Mouse (Mus musculus) left cerebral cortex, postnatal 10 days (tissue): Measurements from ENCODE around the gene Aldh1a7. TPM values are rescaled to one million over a fixed set of nuclear protein-coding genes. Genes with fewer than 3 reads are reported as not detected.

Source experiments
- DNase-seq, 2 experiments: peaks; one replicate each; pipeline ENCODE4 v3.0.0; 2021 to 2022; ENCODE audit warnings: low spot score in 2 of 2, mixed read lengths in 1 of 2; ENCODE audit errors: extremely low spot score in 1 of 2
- intact Hi-C: fragments of 180-260 bp; cut with DNase I; formaldehyde crosslinking; loops from one replicate; pipeline ENCODE4 v1.15.1; 2025
- total RNA-seq, 2 experiments: library from RNA; stranded (reverse); gene quantifications; 2 replicates each; pipeline ENCODE4 v1.2.3; 2021

Aldh1a7 gene
- 1 to 10 TPM; 1.3 to 1.8 TPM for total RNA-seq

- DNase-seq = no peak
- intact Hi-C loops = no loop called here
Observed at GRCm38 (mm10) chr19:20727381-20727780, at the start of gene Aldh1a7. Gene Aldh1a7, minus strand, starts transcription at chr19:20727562.

- DNase-seq = no peak
- intact Hi-C loops = no loop called here
Observed at GRCm38 (mm10) chr19:20775681-20776080, 48.3 kb upstream of the Aldh1a7 start.

- DNase-seq = no peak
- intact Hi-C loops = no loop called here
Observed at GRCm38 (mm10) chr19:20773941-20774340, 46.6 kb upstream of the Aldh1a7 start.

DNA sequence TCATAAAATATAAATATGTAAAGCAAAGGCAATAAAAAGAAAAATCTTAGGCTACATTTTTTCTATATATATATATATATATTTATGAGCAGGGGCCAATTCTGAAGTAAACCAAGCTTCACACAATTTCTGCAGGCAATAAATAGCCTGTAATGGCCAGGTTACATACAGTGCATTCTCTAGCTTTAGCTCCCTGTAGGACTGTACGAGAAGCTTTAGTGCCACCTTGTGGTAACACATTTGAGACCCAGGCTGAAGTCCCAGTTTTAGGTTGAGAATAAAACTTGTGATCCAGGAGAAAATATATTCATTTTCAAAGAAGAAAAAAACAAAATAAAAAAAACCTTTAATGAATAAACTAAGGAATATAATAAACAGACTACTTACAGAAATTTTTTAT, 36.9 kb upstream of the Aldh1a7 start:
- intact Hi-C loops = loop anchor here (10.0 kb wide), 2 partner anchors 319 to 399 kb away; no protein-coding TSS in a partner anchor
- DNase-seq = peak in 1 of 2 experiments; percentile 44

DNA sequence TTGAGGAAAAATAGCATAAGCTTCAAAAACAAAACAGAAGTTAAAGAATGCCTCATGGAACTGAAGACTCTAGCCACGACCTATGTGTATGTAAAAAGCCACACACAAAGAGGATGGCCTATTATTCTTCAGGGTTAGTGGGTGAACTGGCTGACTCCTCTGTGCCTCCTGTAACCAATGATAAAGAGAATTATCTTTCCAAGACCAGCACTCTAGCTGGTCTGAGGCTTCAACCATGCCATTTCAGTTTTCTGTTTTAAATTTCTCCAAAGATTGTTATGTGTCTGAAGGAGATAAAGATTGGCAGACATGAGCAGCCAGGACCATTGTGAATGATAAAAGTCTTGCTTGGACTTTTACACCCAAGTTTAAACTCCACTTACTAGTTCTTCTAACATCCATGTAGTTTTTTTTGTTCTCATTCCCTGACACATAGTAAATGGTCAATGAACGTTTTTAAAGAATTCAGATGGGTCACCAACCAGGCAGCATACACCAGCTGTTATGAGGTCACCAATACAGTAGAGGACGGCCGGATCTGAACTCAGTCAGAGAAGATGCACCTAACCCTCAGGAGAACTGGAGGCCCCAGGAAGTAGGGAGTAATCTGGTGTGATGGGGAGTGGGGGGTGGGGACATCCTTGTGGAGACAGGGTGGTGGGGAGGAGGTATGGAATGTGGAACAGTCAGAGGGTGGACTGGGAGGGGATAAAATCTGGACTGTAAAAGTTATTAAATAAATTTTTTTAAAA, 34.5 kb upstream of the Aldh1a7 start:
- no peak for DNase-seq
- intact Hi-C loops = loop anchor here (10.0 kb wide), 2 partner anchors 317 to 397 kb away; no protein-coding TSS in a partner anchor

DNA sequence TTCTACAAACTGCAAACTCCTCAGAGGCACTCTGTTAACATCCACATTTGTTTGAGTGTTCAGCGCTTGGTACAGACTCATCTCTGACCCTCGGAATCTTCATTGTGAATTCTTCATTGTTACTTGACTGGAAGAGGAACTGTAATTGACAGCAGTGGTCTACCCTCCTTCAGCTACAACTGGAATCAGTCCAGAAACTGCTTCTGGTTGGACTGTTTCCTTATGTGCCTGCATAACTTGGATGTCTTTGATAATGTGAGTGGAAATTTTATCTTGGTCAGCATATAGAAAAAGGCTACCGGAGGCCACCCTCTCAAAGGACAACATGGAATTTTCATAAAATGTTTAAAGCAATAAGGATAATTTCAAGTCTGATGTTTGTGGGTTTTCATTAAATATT, 33.8 kb upstream of the Aldh1a7 start:
- no peak for DNase-seq
- intact Hi-C loops = loop anchor here (10.0 kb wide), 2 partner anchors 316 to 396 kb away; no protein-coding TSS in a partner anchor

DNA sequence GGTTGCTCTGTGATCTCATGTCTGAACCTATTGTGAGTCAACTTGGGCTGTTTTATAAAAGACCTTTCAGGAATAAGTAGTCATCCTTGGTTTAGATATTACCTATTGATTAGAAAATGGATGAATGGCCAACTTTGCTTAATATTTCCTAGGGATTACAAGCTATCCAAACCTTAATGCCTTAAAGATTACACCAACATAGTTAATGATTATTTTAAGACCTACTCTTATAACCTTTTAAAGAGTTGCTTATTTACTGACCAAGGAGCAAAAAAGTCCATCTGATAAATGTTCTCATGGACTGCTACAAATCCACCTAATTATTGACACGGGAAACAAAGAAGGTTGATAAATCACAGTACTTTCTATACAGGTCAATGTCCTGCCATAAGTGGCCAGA, 17.3 kb upstream of the Aldh1a7 start:
- no peak for DNase-seq
- intact Hi-C loops = no loop called here

DNA sequence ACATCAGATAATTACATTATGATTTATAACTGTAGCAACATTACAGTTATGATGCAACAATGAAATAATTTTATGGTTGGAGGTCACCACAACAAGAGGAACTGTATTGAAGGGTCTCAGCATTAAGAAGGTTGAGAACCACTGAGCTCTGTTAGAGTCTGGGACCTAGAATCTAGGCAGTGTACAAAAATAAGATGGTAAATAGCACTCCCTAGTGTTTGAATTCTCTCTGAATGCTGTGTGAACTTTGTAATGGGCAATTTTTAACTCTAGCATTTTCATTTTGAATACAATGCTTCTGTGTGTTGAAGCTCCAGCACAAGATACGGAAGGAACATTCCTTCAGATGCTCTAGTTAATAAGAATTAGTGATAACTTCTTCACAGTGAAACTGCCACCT, 916 bp upstream of the Aldh1a7 start:
- DNase-seq = no peak
- intact Hi-C loops = no loop called here

- no peak for DNase-seq
- intact Hi-C loops = loop anchor here (5.0 kb wide), 1 partner anchor 271 kb away; no protein-coding TSS in a partner anchor
Observed at GRCm38 (mm10) chr19:20722913-20723312, 4.4 kb downstream of the Aldh1a7 start.

DNA sequence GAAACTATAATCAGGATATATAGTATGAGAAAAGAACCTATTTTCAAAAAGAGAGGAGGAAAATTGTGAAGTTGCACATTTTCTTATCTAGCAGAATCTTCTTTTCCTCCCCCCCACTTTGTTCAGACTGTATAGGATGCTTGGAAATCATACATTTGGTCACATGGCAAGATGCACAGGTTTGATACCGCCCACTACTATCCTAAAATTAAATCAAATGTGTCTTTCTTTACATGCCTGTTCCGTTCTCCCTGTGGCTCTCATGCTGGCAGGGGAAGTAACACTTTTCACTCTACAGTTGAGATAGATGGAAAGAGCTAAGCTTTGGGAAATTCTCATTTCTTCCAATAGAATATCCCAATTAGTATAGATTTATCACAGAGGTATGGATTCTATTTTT, 7.1 kb downstream of the Aldh1a7 start:
- intact Hi-C loops = loop anchor here (5.0 kb wide), 1 partner anchor 268 kb away; no protein-coding TSS in a partner anchor
- DNase-seq = peak in 1 of 2 experiments; percentile 3

- intact Hi-C loops = no loop called here
- DNase-seq = no peak
Observed at GRCm38 (mm10) chr19:20715617-20716016, 11.7 kb downstream of the Aldh1a7 start.

- intact Hi-C loops = no loop called here
- no peak for DNase-seq
Observed at GRCm38 (mm10) chr19:20715093-20715492, 12.3 kb downstream of the Aldh1a7 start.

DNA sequence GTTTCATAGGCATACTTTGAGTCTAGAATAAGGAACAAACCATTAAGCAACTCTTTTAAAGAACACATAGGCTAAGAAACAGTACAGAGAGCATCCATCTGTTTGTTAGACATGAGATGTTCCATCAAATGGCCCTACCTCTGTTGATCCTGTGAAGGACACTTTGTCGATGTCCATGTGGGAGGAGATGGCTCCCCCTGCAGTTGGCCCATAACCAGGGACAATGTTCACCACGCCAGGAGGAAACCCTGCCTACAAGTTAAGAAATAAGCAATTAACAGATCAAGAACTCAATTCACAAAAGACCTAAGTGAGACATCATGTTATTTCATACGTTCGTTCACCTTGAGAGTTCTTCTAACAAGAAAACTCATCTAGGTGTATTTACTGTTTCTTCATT, 12.8 kb downstream of the Aldh1a7 start:
- intact Hi-C loops = no loop called here
- no peak for DNase-seq

DNA sequence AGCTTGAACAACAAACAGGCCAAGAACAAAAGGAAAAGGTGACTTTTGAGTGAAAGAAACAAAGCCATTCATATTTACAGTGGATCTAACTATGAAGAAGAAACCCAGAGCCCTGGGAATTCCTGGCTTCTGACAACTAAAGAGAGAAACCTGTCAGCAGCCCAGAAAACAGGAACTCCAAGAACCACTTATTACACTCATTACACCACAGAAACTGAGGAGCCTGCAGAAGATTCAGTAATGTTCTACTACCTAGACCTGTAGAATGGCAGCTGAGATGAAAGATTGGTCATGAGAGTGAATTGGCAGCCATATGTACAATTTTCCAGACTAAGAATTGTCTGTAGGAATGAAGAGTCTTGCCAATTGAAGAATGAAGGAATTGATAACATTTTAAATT, 20.2 kb downstream of the Aldh1a7 start:
- no peak for DNase-seq
- intact Hi-C loops = no loop called here

- intact Hi-C loops = no loop called here
- no peak for DNase-seq
Observed at GRCm38 (mm10) chr19:20706747-20707146, 20.6 kb downstream of the Aldh1a7 start.

GRCm38 (mm10) chr19:20702074-20702473, 25.3 kb downstream of the Aldh1a7 start:
- intact Hi-C loops = no loop called here
- no peak for DNase-seq

GRCm38 (mm10) chr19:20677697-20678355, 49.5 kb downstream of the Aldh1a7 start:
- intact Hi-C loops = no loop called here
- no peak for DNase-seq

GRCm38 (mm10) chr19:20654141-20654873, 73.1 kb downstream of the Aldh1a7 start:
- intact Hi-C loops = no loop called here
- DNase-seq = no peak

DNA sequence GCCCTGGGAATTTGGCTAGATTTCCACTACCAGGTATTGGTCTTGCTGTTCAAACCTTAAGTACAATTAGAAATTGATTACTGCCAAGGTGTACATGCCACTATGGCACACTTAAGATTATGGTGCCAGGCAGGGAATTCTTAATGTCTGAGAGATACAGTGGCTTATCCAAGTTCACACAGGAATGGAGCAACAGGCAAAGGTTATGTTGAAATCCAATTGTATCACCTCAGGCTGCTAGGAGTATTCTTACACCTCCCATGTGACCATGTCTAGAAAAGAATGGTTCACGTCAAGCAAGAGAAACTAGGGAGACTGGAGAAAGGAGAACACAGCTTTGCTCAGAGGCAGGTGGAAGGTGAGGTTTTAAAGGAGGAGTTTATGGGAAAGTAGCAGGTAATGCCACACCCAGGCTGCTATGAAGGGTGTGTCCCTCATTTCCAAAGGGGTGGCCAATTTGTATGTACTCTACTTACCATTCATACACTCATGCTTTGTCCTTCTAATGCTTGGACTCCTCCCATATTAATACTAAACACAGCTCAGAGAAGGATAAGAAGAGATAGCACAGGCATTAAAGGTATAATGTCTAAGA, 74.2 kb downstream of the Aldh1a7 start:
- intact Hi-C loops = no loop called here
- DNase-seq = no peak
